Mouse (Mus musculus) kidney, adult 11 months (tissue): Measurements from ENCODE around the gene Ankfn1.

Source experiments
- DNase-seq: peaks from one replicate; pipeline ENCODE4 v3.0.0; 2022

The Ankfn1 gene

GRCm38 (mm10) chr11:89673916-89674507 is 103.4 kb downstream of the Ankfn1 start:
- DNase-seq, result no peak

DNA sequence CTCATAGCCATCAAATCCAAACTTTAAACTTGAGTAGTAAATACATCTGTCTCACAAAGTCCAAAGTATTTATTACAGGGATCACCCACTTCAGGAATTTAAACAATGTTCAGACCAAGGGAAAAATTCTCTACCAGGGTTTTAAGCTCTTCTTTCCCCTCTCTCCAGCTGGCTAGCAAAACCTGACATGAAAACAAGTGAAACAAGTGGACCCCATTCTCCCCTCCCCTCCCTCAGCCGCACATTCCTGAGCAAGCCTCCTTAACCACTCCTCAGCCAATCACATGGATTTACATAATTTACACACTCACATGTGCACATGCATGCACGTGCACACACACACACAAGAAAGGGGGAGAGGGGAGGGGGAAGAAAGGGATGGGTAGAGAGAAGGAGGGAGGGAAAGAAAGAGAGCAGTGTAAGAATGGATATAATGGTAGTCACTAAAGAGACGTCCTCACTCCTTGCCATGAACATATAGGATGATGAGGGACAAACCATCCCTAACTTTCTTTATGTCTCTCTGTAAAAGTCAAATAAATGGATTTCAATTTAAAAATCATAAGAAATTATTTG is 104.9 kb downstream of the Ankfn1 start:
- no peak for DNase-seq

DNA sequence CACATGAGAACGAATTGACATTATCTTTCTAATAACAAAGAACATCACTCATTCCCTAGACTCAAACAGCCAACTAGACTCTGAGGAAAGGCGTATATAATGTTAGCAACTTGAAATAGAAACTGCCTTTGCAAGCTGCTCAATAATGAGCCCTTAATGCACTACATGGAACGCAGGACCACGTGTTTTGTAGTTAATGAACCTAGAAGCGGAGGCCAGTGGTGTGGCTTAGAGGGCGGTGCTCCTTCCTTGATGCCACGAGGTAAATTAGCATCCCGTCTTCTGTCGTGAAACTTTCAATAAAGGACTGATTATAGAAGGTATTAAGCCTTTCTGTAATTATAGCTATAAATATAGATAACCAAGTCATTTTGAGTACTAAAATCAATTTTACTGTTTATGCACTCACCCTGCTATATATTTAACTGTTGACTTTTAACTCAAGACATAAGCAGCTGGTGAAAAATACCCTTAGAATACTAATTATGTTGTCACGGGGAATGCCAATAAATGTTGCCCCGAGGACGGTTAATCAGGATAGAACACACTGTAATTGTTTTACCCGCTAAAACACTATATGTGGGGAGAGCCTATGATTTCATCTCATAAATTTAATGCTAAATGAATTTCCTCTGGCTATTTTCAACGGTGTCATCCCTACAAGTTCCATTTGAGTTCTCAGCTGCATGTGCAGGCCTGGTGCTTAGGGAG is 112.1 kb downstream of the Ankfn1 start:
- no peak for DNase-seq

GRCm38 (mm10) chr11:89659048-89659447 is 118.4 kb downstream of the Ankfn1 start:
- no peak for DNase-seq

DNA sequence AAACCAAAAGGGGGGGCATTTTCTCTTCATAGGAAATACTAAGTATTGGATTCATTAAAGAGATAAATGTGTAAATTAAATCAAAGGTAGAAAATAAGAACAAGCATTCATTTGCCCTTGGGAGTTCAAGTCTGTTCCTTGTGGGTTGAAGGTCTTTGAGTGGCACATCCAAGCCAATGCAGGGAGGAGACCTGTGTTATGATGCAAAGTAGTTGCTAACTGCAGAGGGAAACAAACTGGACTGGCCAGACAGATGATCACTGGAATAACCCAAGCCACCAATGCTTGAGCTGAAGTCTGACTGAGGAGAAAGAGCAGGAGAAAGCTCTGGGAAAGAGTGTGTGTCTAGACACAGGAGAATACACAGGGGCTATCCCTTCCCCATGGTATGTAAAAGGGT is 120.9 kb downstream of the Ankfn1 start:
- DNase-seq, result no peak

DNA sequence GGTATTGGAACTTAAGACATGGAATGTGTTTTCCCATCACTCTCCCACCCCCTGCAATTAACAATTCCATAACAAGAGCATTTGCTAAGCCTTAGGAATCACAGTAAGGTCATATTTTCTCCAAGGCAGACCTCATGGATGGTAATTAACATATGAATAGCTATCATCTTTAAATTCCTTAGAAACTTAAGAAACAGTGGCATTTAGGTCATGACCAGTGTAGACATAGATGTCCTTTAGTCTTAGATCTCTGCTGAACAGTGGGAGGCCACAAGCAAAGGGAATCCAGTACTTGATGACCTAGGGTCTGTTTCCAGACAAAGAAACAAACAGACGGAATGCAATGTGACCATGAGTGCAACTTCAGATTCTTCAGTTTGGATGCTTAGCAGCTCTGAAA is 141.7 kb downstream of the Ankfn1 start:
- no peak for DNase-seq

- DNase-seq, result no peak
Observed at GRCm38 (mm10) chr11:89631315-89631714, 146.1 kb downstream of the Ankfn1 start.

DNA sequence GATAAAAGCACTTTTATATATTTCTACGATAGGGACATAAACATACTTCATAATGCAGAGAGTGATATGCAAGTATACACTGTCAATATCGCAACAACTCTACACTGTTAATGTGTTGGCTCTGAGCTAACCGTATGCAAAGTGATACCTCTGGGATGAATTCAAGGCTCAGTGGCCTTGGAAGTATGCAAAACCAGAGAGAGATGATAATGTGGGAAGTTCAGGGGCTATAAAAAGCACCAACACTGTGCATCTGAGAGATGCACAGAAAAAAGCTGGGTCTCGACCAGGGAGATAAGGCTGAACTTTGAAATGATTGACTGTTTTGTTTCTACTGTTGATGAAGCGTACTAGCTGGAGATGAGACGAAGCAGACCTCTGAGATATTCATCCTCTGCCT is 148.9 kb downstream of the Ankfn1 start:
- no peak for DNase-seq

GRCm38 (mm10) chr11:89627232-89627631 is 150.2 kb downstream of the Ankfn1 start:
- DNase-seq, result no peak

DNA sequence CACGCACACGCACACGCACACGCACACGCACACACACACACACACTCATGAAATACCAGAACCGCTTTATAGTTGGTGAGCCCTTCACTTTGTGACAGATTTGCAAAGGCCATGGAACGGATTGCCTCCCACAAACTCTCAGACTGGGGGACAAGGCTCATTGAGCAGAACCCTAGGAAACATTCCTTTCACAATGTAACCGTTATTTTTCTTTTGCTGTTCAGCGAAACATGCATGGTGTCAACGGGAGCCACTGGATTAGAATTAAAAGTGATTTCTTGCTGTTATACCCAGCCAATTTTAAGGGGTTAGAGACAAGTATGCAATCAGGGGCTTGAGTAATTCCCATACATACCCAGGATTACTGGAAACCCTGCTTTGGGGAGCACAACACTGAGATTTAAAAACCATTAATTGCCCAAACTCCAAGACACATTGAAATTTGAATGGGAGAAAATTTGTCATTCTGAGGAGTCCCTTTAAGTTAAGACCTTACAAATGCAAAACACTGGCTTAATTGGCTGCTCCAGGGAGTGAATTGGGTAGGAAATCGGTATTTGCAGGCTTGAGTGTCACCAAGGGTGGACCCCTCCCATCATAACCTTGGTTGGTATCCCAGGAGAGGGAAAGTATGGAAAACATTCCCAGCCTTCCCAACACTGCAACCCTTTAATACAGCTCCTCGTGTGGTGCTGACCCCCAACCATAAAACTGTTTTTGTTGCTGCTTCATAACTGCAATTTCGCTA is 153.6 kb downstream of the Ankfn1 start:
- no peak for DNase-seq

GRCm38 (mm10) chr11:89619955-89620354 is 157.5 kb downstream of the Ankfn1 start:
- peak; percentile 2 for DNase-seq

GRCm38 (mm10) chr11:89615806-89616205 is 161.6 kb downstream of the Ankfn1 start:
- DNase-seq, result no peak

- DNase-seq, result no peak
Observed at GRCm38 (mm10) chr11:89611596-89611995, 165.9 kb downstream of the Ankfn1 start.

DNA sequence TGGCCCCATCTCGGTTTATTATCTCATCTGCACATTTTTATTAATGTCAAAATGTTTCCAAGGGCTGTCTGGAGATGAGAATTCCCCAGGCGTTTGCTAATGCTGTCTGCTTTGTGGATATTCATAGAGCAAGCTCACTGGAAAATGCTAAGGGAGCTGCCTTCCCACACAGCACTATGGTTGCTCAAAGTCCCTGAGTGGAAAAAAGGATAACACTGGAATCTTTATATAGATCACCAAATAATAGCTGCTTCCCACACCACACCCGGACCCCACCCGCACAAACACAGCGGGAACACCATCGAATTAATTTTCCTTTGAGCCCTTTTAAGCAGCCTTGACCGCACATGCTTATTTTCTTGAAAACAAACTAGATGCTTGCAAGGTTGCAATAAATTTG is 169.4 kb downstream of the Ankfn1 start:
- DNase-seq, result no peak

DNA sequence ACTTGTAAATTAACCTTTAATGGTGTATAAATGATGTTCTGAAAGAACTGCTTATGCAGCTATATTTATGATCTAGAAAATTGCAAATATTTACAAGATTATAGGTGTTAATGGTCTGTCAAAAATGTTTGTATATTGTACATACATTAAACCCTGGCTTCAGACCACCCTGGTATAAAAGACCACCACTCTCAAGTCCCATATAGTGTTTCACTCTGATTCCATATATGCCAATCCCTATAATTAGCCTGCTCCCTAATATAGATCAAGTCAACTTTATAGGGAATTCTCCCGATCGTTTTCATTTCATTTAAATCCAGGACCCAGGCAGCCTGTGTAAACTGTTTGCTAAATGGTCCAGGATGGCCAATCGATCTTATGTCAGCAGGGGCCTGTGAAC is 170.2 kb downstream of the Ankfn1 start:
- DNase-seq, result no peak

DNA sequence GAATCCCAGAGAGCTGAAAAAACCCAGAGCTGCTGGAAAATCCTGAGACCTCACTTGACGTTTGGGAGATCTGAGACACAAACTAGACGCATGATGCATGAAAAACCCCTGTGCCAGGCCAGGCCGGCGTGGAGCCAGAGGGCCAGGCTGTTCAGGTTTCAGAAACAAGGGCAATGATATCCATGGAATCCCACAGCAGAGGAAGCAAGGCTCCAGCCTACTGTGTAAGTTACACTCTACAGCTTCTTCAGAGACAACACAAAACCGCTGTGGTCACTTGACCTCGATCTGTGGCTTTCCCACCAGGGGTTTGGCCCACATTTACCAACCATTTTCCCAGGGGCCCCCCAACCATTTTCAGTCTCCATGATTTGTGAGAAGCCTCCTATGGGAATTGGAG is 171.1 kb downstream of the Ankfn1 start:
- DNase-seq, result no peak

- DNase-seq, result no peak
Observed at GRCm38 (mm10) chr11:89602966-89603365, 174.5 kb downstream of the Ankfn1 start.

DNA sequence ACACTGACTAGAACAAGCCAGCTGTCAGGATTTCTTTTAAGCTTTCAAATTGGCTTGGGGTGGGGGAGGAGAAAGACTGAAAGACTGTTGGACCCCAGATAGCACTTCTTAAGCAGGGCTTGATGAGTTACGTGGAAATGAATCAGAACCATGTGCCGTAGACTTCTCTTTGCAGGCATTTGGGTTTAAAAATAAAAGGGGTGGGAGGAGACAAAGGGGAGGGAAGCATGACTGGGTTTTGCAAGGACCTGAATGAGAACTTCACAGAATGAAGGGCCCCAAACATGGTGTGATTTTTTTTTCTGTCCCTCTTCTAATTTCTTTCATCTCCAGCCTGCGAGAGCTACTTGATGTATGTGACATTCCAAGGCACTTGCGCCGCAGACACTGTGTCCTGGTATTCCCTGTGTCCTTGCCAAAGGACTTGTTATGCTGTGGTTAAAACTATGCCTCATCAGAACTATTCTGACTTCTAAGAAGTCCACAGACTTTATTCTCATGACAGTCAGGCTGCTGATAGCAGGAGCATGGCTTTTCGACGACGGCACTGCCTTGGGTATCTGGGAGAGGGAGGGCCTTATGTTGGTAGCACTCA is 176.4 kb downstream of the Ankfn1 start:
- DNase-seq, result no peak

DNA sequence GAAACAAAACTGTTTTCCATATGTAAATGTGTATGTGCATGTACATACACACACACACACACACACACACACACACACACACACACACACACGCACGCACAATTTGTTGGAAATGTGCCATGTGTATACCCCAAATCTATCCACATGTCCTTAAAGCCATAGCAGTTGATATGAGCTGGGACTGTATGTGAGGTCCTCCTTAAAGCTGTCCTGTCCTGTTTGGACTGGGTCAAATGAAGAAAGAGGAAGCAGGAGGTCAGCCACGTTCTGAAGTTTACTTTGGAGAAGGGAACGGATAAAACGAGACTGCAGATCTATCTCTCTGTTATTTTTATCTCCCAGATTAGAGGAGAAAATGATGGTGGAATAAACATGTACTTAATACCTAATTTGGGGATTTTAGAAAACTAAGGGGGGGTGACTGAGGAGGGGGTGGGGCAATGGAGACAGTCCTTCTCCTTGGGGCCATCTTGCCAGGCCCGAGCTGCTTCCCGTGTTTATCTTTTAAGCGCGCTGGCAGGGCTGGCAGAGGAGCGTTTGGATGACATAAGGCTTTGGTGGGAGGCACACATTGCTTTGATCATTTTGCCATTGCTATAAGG is 187.1 kb downstream of the Ankfn1 start:
- no peak for DNase-seq

- no peak for DNase-seq
Observed at GRCm38 (mm10) chr11:89586341-89586740, 191.1 kb downstream of the Ankfn1 start.

DNA sequence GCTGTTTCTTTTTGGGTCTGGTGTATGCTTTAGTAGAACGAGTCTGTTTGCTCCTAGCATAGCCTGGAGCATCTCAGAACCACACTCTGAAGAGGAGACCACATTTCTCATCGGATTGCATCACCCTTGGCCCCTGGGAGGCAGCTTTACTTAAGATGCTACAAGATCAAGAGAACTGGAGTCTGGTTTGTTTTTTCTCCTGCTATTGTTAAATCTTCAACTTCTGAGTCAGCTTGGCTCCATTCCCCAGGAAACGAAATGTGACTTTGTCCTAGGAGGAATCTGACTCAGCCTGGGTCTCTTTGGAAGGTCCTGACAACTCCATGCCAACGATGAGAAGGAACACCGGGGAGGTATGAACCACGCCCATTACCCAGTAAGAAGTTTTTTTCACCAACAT is 197.6 kb downstream of the Ankfn1 start:
- DNase-seq, result no peak

- DNase-seq, result no peak
Observed at GRCm38 (mm10) chr11:89579111-89579510, 198.3 kb downstream of the Ankfn1 start.

- no peak for DNase-seq
Observed at GRCm38 (mm10) chr11:89574269-89574838, 203.1 kb downstream of the Ankfn1 start.
